Mouse (Mus musculus) heart, embryonic 12.5 days (tissue): ENCODE measurements around the gene Zfp112. TPM values are rescaled to one million over a fixed set of nuclear protein-coding genes. Genes with fewer than 3 reads are reported as not detected.

Source experiments
- polyA plus RNA-seq: library from polyadenylated mRNA; unstranded; fragments of >200 nt; fragmentation: Nextera tagmentation; extraction: Ambion mirVana; gene quantifications from 2 replicates; pipeline ENCODE4 v1.2.1, GENCODE M21; 2016

Gene Zfp112
- polyA plus RNA-seq, 1 experiment from 2014 or later = 4.2 TPM

Other genes with a start within 250 kb of the Zfp112 start
- gene Vmn1r177, start 245.9 kb upstream of the Zfp112 start, polyA plus RNA-seq = not detected in 2 replicates
- not detected in 2 replicates for gene Vmn1r178, start 220.3 kb upstream of the Zfp112 start, polyA plus RNA-seq
- gene Vmn1r179, start 185.3 kb upstream of the Zfp112 start, polyA plus RNA-seq = not detected in 2 replicates
- gene Vmn1r180, start 161.7 kb upstream of the Zfp112 start, polyA plus RNA-seq = not detected in 2 replicates
- not detected in 2 replicates for gene Vmn1r181, start 137.7 kb upstream of the Zfp112 start, polyA plus RNA-seq
- not detected in 2 replicates for gene V1rd19, start 110.6 kb upstream of the Zfp112 start, polyA plus RNA-seq
- gene Vmn1r183, start 59.1 kb upstream of the Zfp112 start, polyA plus RNA-seq = 0.01 TPM in 1 of 2 replicates, not detected in the other
- 15.5 and 16.1 TPM in 2 replicates for gene Zfp180, start 30.4 kb upstream of the Zfp112 start, polyA plus RNA-seq
- 7.4 and 8.3 TPM in 2 replicates for gene Zfp235, start 21.9 kb downstream of the Zfp112 start, polyA plus RNA-seq
- 3.7 and 4.0 TPM in 2 replicates for gene Zfp114, start 62.7 kb downstream of the Zfp112 start, polyA plus RNA-seq
- 8.0 and 8.3 TPM in 2 replicates for gene Zfp111, start 99.1 kb downstream of the Zfp112 start, polyA plus RNA-seq
- 3.1 and 4.6 TPM in 2 replicates for gene Zfp109, start 125.2 kb downstream of the Zfp112 start, polyA plus RNA-seq
- 2.2 and 2.5 TPM in 2 replicates for gene Zfp108, start 142.5 kb downstream of the Zfp112 start, polyA plus RNA-seq
- 5.4 and 6.0 TPM in 2 replicates for gene Zfp93, start 158.1 kb downstream of the Zfp112 start, polyA plus RNA-seq
- gene Zfp61, start 188.9 kb downstream of the Zfp112 start, polyA plus RNA-seq = 17.0 and 17.7 TPM in 2 replicates
- 5.5 and 5.6 TPM in 2 replicates for gene Zfp94, start 204.4 kb downstream of the Zfp112 start, polyA plus RNA-seq
- gene Tescl, start 221.6 kb downstream of the Zfp112 start, polyA plus RNA-seq = 0.31 TPM in 1 of 2 replicates, not detected in the other
- gene Lypd5, start 236.9 kb downstream of the Zfp112 start, polyA plus RNA-seq = not detected in 2 replicates